Mouse (Mus musculus) hindbrain, embryonic 10.5 days (tissue): ENCODE measurements around the gene Scn8a. TPM values are rescaled to one million over a fixed set of nuclear protein-coding genes. Genes with fewer than 3 reads are reported as not detected.

Experiments
- DNase-seq: peaks from one replicate; pipeline ENCODE4 v3.0.0-alpha.2; 2017; ENCODE audit warnings: low spot score
- H3K27ac ChIP-seq: fragments of 300-500 bp; sonication (generic); 2 replicates; pipeline ENCODE4 v1.5.1; 2016; ENCODE audit warnings: mild to moderate bottlenecking, moderate library complexity
- H3K27me3 ChIP-seq: fragments of 300-500 bp; sonication (generic); 2 replicates; pipeline ENCODE4 v1.6.1; 2016; ENCODE audit warnings: mild to moderate bottlenecking; ENCODE audit not compliant: poor library complexity, insufficient read depth, severe bottlenecking
- H3K36me3 ChIP-seq: fragments of 300-500 bp; sonication (generic); 2 replicates; pipeline ENCODE4 v1.6.1; 2016; ENCODE audit warnings: mild to moderate bottlenecking, moderate library complexity
- H3K4me1 ChIP-seq: fragments of 300-500 bp; sonication (generic); replicated peaks from 2 replicates; pipeline ENCODE4 v1.6.1; 2016; ENCODE audit warnings: mild to moderate bottlenecking
- H3K4me3 ChIP-seq: fragments of 300-500 bp; sonication (generic); 2 replicates; pipeline ENCODE4 v1.5.1; 2016; ENCODE audit warnings: mild to moderate bottlenecking, moderate library complexity
- H3K9me3 ChIP-seq: fragments of 300-500 bp; sonication (generic); 2 replicates; pipeline ENCODE4 v1.6.1; 2016; ENCODE audit warnings: mild to moderate bottlenecking, moderate library complexity
- WGBS: fragments of 180-500 bp; shearing (Covaris S2); methylation state at CpG from one replicate; pipeline ENCODE4 v1.1.7; 2016; 5-methylcytosine and 5-hydroxymethylcytosine counted together
- polyA plus RNA-seq: library from polyadenylated mRNA; unstranded; fragments of >200 nt; fragmentation: Nextera tagmentation; extraction: Ambion mirVana; gene quantifications from 2 replicates; pipeline ENCODE4 v1.2.1, GENCODE M21; 2016

Gene Scn8a
- polyA plus RNA-seq, 1 experiment from 2014 or later: 15.2 TPM

DNA sequence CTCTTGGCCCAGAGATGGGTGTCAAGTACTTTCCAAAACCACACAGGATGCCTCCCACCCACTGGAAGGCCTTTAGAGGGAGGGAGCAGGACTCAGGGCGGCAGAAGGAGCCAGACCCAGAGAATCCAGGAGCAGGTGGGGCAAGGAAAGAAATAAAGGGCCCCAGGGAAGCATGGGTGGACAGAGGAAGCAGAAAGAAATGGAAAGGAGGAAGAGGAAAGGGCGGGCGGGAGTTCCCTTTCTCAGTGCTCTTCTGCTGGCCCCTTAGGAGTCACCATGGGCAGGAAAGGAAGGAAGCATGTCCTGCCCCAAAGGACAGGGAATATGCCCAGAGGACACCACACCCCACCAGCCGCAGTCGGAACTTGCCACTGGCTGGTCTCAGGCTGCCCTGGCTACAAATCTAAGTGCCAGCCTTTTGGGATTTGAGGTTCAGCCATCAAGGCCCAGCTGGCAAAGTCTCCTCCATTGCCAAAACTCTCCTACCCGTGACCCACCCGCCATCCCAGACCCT lies 211.4 kb downstream of the Scn8a start:
- Histone ChIP-seq H3K27ac (peak overlapping the region; percentile 69), H3K4me3 (no peak overlapping the region), H3K27me3 (no peaks in the 10 kb centered on the region; the same call in 1 of the 2 replicates), H3K4me1 (peaks cover 65% of the 10 kb centered on the region), H3K36me3 (no peaks in the 10 kb centered on the region), H3K9me3 (no peaks in the 10 kb centered on the region)
- no peak for DNase-seq
- 74% methylated on average over 7 of the region's 7 CpGs for WGBS

DNA sequence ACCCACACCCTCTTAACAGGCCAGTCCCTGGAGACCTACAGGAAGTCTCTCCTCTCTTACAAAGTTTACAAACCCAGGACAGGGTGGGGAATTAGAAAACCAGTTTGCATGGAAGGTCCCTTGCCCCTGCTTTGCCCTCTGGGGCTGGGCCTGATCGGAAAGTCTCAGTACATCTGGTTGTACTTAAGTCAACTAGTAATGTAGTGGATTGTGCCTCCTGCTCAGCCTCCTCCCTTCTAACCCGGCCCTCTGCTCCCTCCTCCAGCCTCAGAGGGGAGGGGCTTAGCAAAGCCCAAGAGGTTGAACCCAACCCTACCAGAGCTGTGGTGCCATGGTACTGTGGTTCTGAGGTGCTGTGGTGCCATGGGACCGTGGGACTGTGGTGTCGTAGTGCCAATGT lies 212.6 kb downstream of the Scn8a start:
- H3K4me3 ChIP-seq: no peak overlapping the region
- peak overlapping the region; percentile 69 for H3K27ac ChIP-seq

DNA sequence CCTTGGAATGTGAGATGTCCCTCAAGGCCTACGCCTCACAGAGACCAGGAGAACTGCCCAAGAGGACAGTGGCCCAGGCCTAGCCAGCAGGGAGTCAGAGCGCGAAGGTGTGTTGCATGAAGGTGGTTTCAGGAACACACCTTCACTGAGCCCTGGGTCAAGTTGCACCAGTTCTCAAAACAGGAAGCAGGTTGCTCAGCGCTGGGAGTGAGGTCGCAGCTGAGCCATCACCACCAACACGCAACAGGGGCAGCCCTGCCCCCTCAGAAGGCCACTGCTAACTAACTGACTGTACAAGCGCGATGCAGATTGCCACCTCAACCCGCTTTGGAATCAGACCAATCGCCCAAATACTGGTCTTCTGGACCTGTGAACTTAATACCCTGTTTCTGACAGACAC lies 214.8 kb downstream of the Scn8a start:
- no peak for DNase-seq
- no peak overlapping the region for H3K4me3 ChIP-seq
- no peaks in the 10 kb centered on the region for H3K9me3 ChIP-seq
- H3K4me1 ChIP-seq: peaks cover 56% of the 10 kb centered on the region
- 68% methylated on average over 10 of the region's 10 CpGs for whole genome bisulfite sequencing
- no peaks in the 10 kb centered on the region for H3K36me3 ChIP-seq
- H3K27ac ChIP-seq: peak overlapping the region; percentile 23; the same call in 1 of the 2 replicates
- H3K27me3 ChIP-seq: no peaks in the 10 kb centered on the region; the same call in 1 of the 2 replicates

More for the DNA sequence above, 212.6 kb downstream of the Scn8a start:
- peaks cover 58% of the 10 kb centered on the region for H3K4me1 ChIP-seq
- 51% methylated on average over 4 of the region's 4 CpGs for WGBS
- H3K36me3 ChIP-seq: no peaks in the 10 kb centered on the region
- no peaks in the 10 kb centered on the region for H3K9me3 ChIP-seq
- no peak for DNase-seq
- H3K27me3 ChIP-seq: no peaks in the 10 kb centered on the region; the same call in 1 of the 2 replicates

DNA sequence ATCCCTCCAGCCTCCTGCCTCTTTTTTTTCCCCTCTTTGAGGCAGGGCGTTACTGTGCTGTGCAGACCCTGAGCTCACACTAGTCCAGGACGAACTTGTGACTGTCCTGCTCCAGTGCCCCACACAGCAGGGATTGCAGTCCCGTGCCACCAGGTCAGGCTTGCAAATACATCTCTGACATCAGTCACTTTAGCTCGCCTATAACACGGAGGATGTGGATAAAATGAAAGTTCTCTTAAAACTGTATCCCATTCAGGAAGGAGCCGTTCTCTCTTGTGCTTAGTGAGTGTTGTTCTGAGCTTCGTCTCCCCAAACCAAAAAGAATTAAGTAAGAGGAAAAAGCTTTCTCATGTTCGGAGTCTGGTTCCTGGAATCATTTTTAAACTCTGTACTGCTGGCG lies 216.8 kb downstream of the Scn8a start:
- 71% methylated on average over 9 of the region's 9 CpGs for WGBS

DNA sequence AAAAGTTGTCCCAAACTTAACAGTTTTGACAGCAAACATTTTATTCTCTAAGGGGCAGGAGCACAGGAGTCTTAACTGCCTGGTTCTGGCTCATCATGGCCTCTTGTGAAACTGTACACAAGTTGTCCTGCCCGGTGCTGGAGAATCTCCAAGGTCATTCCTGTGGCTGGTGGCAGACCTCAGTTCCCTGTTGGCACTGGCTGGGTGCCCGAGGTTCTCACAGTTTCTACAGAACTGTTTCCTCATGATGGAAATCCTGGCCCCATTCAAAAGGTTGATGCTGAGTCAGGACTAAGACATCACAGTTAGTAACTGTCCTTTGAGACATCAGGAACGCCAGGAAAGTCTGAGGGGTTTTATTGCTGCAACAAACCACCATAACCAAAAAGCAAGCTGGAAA lies 217.3 kb downstream of the Scn8a start:
- 82% methylated on average over 3 of the region's 3 CpGs for WGBS
- DNase-seq: no peak
- H3K36me3 ChIP-seq: no peaks in the 10 kb centered on the region
- H3K4me3 ChIP-seq: no peak overlapping the region
- no peak overlapping the region for H3K27ac ChIP-seq
- peaks cover 41% of the 10 kb centered on the region for H3K4me1 ChIP-seq
- peaks cover 8% of the 10 kb centered on the region for H3K27me3 ChIP-seq
- no peaks in the 10 kb centered on the region for H3K9me3 ChIP-seq

More for the DNA sequence above, 216.8 kb downstream of the Scn8a start:
- H3K27ac ChIP-seq: no peak overlapping the region
- no peaks in the 10 kb centered on the region for H3K9me3 ChIP-seq
- H3K27me3 ChIP-seq: peaks cover 3% of the 10 kb centered on the region; the same call in 1 of the 2 replicates
- peaks cover 41% of the 10 kb centered on the region for H3K4me1 ChIP-seq
- H3K4me3 ChIP-seq: no peak overlapping the region
- no peak for DNase-seq
- no peaks in the 10 kb centered on the region for H3K36me3 ChIP-seq

DNA sequence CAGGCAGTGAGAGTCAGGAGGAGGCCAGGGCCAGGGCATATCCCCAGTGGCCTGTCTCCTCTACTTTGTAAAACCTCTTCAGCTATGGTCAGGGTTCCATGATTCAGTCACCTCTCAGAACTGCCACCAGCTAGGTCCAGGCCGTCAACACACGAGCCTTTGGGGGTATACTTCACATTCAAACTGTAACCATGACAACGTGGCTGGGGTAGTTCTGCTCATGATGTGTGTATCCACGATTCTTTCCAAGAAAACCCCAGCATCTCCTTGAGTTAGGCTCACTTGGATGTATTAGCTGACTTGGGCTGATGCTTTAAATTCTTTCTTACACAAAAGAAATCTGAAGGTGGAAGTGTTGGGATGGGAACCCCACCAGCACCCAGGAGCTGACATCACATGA lies 218.6 kb downstream of the Scn8a start:
- Histone ChIP-seq H3K4me3 (no peak overlapping the region), H3K36me3 (no peaks in the 10 kb centered on the region), H3K9me3 (no peaks in the 10 kb centered on the region), H3K4me1 (peaks cover 46% of the 10 kb centered on the region), H3K27ac (peak overlapping the region; percentile 12; the same call in 1 of the 2 replicates), H3K27me3 (peaks cover 9% of the 10 kb centered on the region)
- DNase-seq: no peak
- WGBS: 58% methylated on average over 4 of the region's 4 CpGs

DNA sequence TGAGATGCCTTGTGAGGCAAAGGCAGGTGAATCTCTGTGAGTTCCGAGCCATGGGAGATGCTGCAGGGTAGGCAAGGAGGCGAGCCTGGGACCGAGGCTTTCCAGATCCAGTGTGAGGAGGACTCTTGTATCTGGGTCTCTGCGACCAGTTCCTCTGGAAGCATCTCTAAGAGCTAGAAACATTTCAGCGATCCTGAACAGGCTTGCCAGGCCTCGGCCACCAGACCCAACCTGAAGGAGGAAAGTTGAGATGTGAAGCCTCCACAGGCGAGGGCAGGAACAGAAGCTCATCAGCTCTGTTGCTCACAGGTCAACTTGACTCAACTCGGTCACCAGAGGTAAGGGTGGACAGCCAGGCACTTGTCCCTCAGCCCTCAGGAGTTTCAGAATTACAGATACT lies 221.9 kb downstream of the Scn8a start:
- H3K4me1 ChIP-seq: peaks cover 68% of the 10 kb centered on the region
- peak overlapping the region; percentile 89 for H3K27ac ChIP-seq
- H3K36me3 ChIP-seq: no peaks in the 10 kb centered on the region
- WGBS: 94% methylated on average over 8 of the region's 8 CpGs
- H3K9me3 ChIP-seq: no peaks in the 10 kb centered on the region
- H3K27me3 ChIP-seq: peaks cover 22% of the 10 kb centered on the region
- no peak for DNase-seq
- H3K4me3 ChIP-seq: no peak overlapping the region

DNA sequence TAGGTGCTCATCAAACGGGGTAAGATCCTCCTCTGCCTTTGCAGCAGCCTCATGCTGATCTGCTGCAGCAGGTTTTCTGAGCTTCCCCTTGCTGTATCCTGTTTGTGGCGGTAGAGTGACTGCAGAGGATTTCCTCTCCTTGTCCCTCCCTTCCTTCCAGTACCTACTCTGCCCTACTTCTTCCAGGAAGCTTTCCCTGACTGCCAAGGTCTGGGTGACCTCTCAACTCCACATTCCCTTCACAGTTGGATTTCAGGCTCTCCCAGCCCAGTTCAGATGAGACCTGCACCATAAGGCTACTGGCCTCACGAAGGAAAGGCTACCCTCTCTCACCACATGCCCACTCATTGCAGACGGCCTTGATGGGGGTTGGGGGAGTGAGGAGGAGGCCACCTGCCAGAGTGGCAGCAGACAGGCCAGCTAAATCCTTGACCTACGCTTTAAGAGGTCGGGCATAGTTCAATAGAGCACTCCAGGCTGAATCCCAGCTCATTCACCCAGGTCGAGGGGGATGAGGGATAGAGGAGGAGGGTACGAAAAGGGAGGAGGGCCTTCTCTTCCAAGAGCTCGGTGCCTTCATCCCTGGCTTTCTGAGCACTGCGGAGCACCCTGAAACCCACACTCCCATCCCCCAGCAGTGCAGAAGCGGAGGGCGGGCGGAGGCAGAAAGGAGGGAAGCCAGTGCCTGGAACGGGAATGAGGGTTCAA lies 222.6 kb downstream of the Scn8a start:
- peaks cover 75% of the 10 kb centered on the region for H3K4me1 ChIP-seq
- 17% methylated on average over 14 of the region's 14 CpGs for WGBS
- no peaks in the 10 kb centered on the region for H3K36me3 ChIP-seq
- peak overlapping the region; percentile 34 for H3K4me3 ChIP-seq
- DNase-seq: peak; percentile 56
- H3K27ac ChIP-seq: peak overlapping the region; percentile 89
- peaks cover 27% of the 10 kb centered on the region for H3K27me3 ChIP-seq
- no peaks in the 10 kb centered on the region for H3K9me3 ChIP-seq

DNA sequence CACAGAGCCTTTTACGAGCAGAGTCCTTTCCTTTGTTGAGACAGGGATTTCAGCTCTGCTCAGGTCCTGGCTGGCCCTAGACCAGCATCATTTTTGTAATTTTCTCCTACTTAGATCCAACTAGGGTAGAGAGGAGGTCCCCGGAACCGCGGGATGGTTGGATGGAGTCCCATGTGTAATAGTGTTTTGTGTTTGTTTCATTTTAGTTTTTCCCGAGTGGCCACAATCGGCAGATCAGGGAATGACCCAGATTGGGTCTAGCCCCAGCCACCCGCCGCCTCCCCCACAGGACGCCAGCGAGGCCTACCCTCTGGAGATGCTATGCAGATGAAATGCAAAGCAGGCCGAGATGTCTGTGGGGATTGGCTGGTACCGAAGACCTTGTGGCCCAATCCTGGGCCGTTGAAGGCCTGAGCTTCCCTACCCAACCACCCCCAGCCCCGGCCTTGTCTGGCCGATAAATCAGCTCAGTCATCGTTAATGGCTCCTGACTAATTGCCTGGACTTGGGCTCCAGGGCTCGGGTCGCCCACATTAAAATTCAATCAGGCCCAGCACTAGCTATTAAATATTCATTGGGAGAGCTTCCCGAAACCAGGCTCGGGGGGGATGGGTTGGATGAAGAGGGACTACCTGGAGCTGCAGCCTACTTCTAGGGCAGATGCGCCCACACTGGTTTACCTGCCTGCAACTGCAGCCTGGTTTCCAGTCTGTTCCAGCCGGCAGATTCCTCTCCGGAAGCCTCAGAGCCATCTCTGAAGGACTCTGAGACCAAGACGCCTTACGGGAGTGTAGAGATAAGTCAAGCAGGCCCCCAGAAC lies 223.4 kb downstream of the Scn8a start:
- peak; percentile 86 for DNase-seq
- Histone ChIP-seq H3K27me3 (peaks cover 28% of the 10 kb centered on the region), H3K4me3 (peak overlapping the region; percentile 34), H3K36me3 (no peaks in the 10 kb centered on the region), H3K27ac (peak overlapping the region; percentile 89), H3K4me1 (peaks cover 81% of the 10 kb centered on the region), H3K9me3 (no peaks in the 10 kb centered on the region)
- 9% methylated on average over 25 of the region's 25 CpGs for whole genome bisulfite sequencing

DNA sequence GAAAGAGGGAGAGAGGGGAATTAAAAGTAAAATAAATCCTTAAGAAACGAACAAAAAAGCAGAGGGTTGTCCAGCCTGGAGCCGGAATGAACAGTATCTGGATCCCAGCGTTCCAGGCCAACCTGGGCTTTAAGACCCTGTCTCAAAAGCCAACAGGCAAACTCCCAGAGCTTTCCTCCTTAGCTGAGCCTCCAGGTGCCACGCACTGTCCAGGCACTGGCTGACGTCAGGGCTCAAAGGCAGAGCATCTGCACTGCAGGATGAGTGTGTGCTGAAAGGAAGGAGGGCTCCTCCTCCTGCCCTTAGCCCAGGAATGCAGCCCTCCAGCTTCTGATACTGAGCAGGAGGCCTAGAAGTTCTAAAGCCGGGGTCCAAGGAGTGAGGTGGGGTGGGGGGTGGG lies 224.3 kb downstream of the Scn8a start:
- Histone ChIP-seq H3K36me3 (no peaks in the 10 kb centered on the region), H3K9me3 (no peaks in the 10 kb centered on the region), H3K4me1 (peaks cover 81% of the 10 kb centered on the region), H3K27me3 (peaks cover 37% of the 10 kb centered on the region), H3K4me3 (no peak overlapping the region), H3K27ac (peak overlapping the region; percentile 89)
- WGBS: 36% methylated on average over 6 of the region's 6 CpGs
- DNase-seq: no peak

DNA sequence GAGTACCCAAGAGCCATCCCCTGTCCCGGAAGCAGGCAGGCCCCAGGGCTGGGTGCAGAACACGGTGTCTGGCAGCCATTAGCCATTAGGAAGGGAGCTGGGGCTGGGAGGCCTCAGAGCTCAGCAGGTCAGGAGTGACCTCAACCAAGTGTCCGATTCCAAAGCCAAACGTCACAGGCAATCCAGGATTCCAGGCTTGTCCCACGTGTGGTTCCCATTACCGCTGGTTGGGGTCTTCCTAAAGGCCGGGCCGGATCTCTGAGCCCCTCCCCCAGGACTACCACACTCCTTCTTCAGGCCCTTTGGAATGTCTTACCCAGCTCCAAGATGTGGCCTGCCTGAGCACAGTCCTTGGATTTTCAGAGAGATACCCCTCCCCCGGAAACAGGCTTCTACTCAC lies 225.3 kb downstream of the Scn8a start:
- Histone ChIP-seq H3K36me3 (no peaks in the 10 kb centered on the region), H3K27me3 (peaks cover 43% of the 10 kb centered on the region), H3K4me3 (no peak overlapping the region), H3K9me3 (no peaks in the 10 kb centered on the region), H3K4me1 (peaks cover 84% of the 10 kb centered on the region), H3K27ac (peak overlapping the region; percentile 89)
- peak; percentile 74 for DNase-seq
- WGBS: 46% methylated on average over 9 of the region's 9 CpGs

DNA sequence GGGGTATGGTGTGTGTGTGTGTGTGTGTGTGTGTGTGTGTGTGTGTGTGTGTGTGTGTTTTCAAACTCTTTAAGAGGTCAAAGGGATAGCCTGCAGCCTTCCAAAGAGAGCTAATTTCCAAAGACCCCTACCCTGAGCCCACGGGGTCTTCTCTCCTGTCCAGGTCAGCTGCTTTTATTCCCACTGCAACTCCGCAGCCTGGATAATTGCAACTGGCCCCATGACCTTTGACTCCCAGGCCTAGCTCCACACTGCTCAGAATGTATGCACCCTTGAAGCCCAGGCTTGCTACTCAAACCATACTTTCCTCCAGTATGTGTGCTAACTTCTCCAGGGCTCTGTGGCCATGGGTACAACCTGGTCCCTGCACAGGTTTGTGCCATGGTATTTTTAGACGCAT lies 225.7 kb downstream of the Scn8a start:
- DNase-seq: peak; percentile 60
- no peaks in the 10 kb centered on the region for H3K9me3 ChIP-seq
- peak overlapping the region; percentile 89 for H3K27ac ChIP-seq
- 33% methylated on average over 3 of the region's 3 CpGs for WGBS
- H3K4me1 ChIP-seq: peaks cover 82% of the 10 kb centered on the region
- H3K4me3 ChIP-seq: no peak overlapping the region
- H3K27me3 ChIP-seq: peaks cover 43% of the 10 kb centered on the region
- no peaks in the 10 kb centered on the region for H3K36me3 ChIP-seq
